Mouse (Mus musculus) stomach, embryonic 15.5 days (tissue): ENCODE data around the gene Aldh1l1. TPM values are rescaled to one million over a fixed set of nuclear protein-coding genes. Genes with fewer than 3 reads are reported as not detected.
"Not testable (repeated sequence)": the region's sequence is repeated elsewhere in the genome, so short reads cannot be mapped to it uniquely, and the experiment has no call there.

Experiments used
- ATAC-seq: fragments of 200-750 bp; cut with Nextera tagmentation; 2 replicates; pipeline ENCODE4 v1.8.0; 2017; ENCODE audit warnings: low read depth, moderate number of reproducible peaks, moderate TSS enrichment; ENCODE audit not compliant: insufficient read depth, low FRiP score
- H3K27ac ChIP-seq: fragments of 300-500 bp; sonication (generic); 2 replicates; pipeline ENCODE4 v1.5.1; 2015; ENCODE audit warnings: mild to moderate bottlenecking, inconsistent platforms
- H3K27me3 ChIP-seq: fragments of 300-500 bp; sonication (generic); replicated peaks from 2 replicates; pipeline ENCODE4 v1.6.1; 2015; ENCODE audit warnings: inconsistent platforms
- H3K36me3 ChIP-seq: fragments of 300-500 bp; sonication (generic); 2 replicates; pipeline ENCODE4 v1.6.1; 2015; ENCODE audit warnings: inconsistent platforms
- H3K4me1 ChIP-seq: fragments of 300-500 bp; sonication (generic); 2 replicates; pipeline ENCODE4 v1.6.1; 2015; ENCODE audit warnings: inconsistent platforms
- H3K4me2 ChIP-seq: fragments of 300-500 bp; sonication (generic); 2 replicates; pipeline ENCODE4 v1.6.1; 2015; ENCODE audit warnings: mild to moderate bottlenecking, inconsistent platforms
- H3K4me3 ChIP-seq: fragments of 300-500 bp; sonication (generic); replicated peaks from 2 replicates; pipeline ENCODE4 v1.5.1; 2015; ENCODE audit warnings: inconsistent platforms
- H3K9ac ChIP-seq: fragments of 300-500 bp; sonication (generic); 2 replicates; pipeline ENCODE4 v1.6.1; 2015; ENCODE audit warnings: inconsistent platforms
- H3K9me3 ChIP-seq: fragments of 300-500 bp; sonication (generic); 2 replicates; pipeline ENCODE4 v1.6.1; 2016; ENCODE audit warnings: inconsistent platforms
- WGBS: fragments of 180-500 bp; shearing (Covaris S2); methylation state at CpG from one replicate; pipeline ENCODE4 v1.1.7; 2015; 5-methylcytosine and 5-hydroxymethylcytosine counted together
- polyA plus RNA-seq: library from polyadenylated mRNA; unstranded; fragments of >200 nt; fragmentation: Nextera tagmentation; extraction: Ambion mirVana; gene quantifications from 2 replicates; pipeline ENCODE4 v1.2.1, GENCODE M21; 2015

Gene Aldh1l1
- polyA plus RNA-seq, 1 experiment from 2014 or later = 10.1 TPM

- no peaks in the 10 kb centered on the region for H3K27me3 ChIP-seq
- H3K4me3 ChIP-seq = no peak overlapping the region
- no peak overlapping the region for H3K9ac ChIP-seq
- peaks cover 3% of the 10 kb centered on the region; the same call in 1 of the 2 replicates for H3K4me1 ChIP-seq
- no peak overlapping the region for H3K27ac ChIP-seq
- H3K36me3 ChIP-seq = no peaks in the 10 kb centered on the region
- no peak for ATAC-seq
- H3K9me3 ChIP-seq = no peaks in the 10 kb centered on the region
- H3K4me2 ChIP-seq = no peak overlapping the region
- WGBS = 83% methylated on average over 7 of the region's 7 CpGs
Observed at GRCm38 (mm10) chr6:90625207-90625994, 139.2 kb downstream of the Aldh1l1 start.

- Histone ChIP-seq H3K9ac (no peak overlapping the region), H3K9me3 (no peaks in the 10 kb centered on the region), H3K4me1 (peaks cover 3% of the 10 kb centered on the region; the same call in 1 of the 2 replicates), H3K4me2 (no peak overlapping the region), H3K4me3 (no peak overlapping the region), H3K27ac (no peak overlapping the region), H3K27me3 (no peaks in the 10 kb centered on the region), H3K36me3 (no peaks in the 10 kb centered on the region)
- ATAC-seq = no peak
- WGBS = 82% methylated on average over 4 of the region's 4 CpGs
Observed at GRCm38 (mm10) chr6:90627556-90627955, 141.3 kb downstream of the Aldh1l1 start.

- no peaks in the 10 kb centered on the region for H3K9me3 ChIP-seq
- WGBS = 77% methylated on average over 6 of the region's 6 CpGs
Observed at GRCm38 (mm10) chr6:90629506-90629905, 143.3 kb downstream of the Aldh1l1 start.

GRCm38 (mm10) chr6:90630427-90630826, 144.2 kb downstream of the Aldh1l1 start:
- Histone ChIP-seq H3K4me3 (no peak overlapping the region), H3K27ac (no peak overlapping the region), H3K9ac (no peak overlapping the region), H3K4me1 (no peaks in the 10 kb centered on the region), H3K27me3 (no peaks in the 10 kb centered on the region), H3K9me3 (no peaks in the 10 kb centered on the region), H3K4me2 (no peak overlapping the region), H3K36me3 (no peaks in the 10 kb centered on the region)
- WGBS = 87% methylated on average over 7 of the region's 7 CpGs
- no peak for ATAC-seq

More at GRCm38 (mm10) chr6:90629506-90629905, 143.3 kb downstream of the Aldh1l1 start:
- Histone ChIP-seq H3K27ac (no peak overlapping the region), H3K27me3 (no peaks in the 10 kb centered on the region), H3K4me2 (no peak overlapping the region), H3K4me3 (no peak overlapping the region), H3K9ac (no peak overlapping the region), H3K36me3 (no peaks in the 10 kb centered on the region), H3K4me1 (no peaks in the 10 kb centered on the region)
- ATAC-seq = no peak

- ATAC-seq, H3K9ac ChIP-seq, H3K4me3 ChIP-seq, H3K4me2 ChIP-seq, H3K36me3 ChIP-seq, H3K27me3 ChIP-seq, H3K9me3 ChIP-seq, H3K4me1 ChIP-seq, H3K27ac ChIP-seq: not testable (repeated sequence)
- WGBS = 77% methylated on average over 3 of the region's 3 CpGs
Observed at GRCm38 (mm10) chr6:90632526-90632925, 146.3 kb downstream of the Aldh1l1 start.

- no peaks in the 10 kb centered on the region for H3K9me3 ChIP-seq
- WGBS = 27% methylated on average over 4 of the region's 4 CpGs
- no peak overlapping the region for H3K27ac ChIP-seq
- H3K4me3 ChIP-seq = no peak overlapping the region
- no peak overlapping the region for H3K9ac ChIP-seq
- ATAC-seq = no peak
- H3K4me2 ChIP-seq = no peak overlapping the region
- H3K27me3 ChIP-seq = no peaks in the 10 kb centered on the region
- 0 out of 2 replicates have a peak, but pooled peaks cover 3% of the 10 kb centered on the region for H3K36me3 ChIP-seq
- no peaks in the 10 kb centered on the region for H3K4me1 ChIP-seq
Observed at GRCm38 (mm10) chr6:90635081-90635480, 148.9 kb downstream of the Aldh1l1 start.

- H3K4me3 ChIP-seq = no peak overlapping the region
- H3K27ac ChIP-seq = no peak overlapping the region
- H3K9ac ChIP-seq = no peak overlapping the region
- H3K4me1 ChIP-seq = no peaks in the 10 kb centered on the region
- H3K36me3 ChIP-seq = 0 out of 2 replicates have a peak, but pooled peaks cover 3% of the 10 kb centered on the region
- WGBS = 46% methylated on average over 3 of the region's 3 CpGs
- H3K27me3 ChIP-seq = no peaks in the 10 kb centered on the region
- H3K9me3 ChIP-seq = no peaks in the 10 kb centered on the region
- no peak for ATAC-seq
- no peak overlapping the region for H3K4me2 ChIP-seq
Observed at GRCm38 (mm10) chr6:90635611-90636010, 149.4 kb downstream of the Aldh1l1 start.

- H3K4me2 ChIP-seq = no peak overlapping the region
- H3K27ac ChIP-seq = no peak overlapping the region
- 0 out of 2 replicates have a peak, but pooled peaks cover 3% of the 10 kb centered on the region for H3K36me3 ChIP-seq
- H3K9ac ChIP-seq = no peak overlapping the region
- H3K4me1 ChIP-seq = no peaks in the 10 kb centered on the region
- H3K9me3 ChIP-seq = no peaks in the 10 kb centered on the region
- ATAC-seq = no peak
- 85% methylated on average over 3 of the region's 3 CpGs for WGBS
- H3K4me3 ChIP-seq = no peak overlapping the region
- no peaks in the 10 kb centered on the region for H3K27me3 ChIP-seq
Observed at GRCm38 (mm10) chr6:90643057-90643456, 156.8 kb downstream of the Aldh1l1 start.

- Histone ChIP-seq H3K4me2 (no peak overlapping the region), H3K4me1 (no peaks in the 10 kb centered on the region), H3K27ac (no peak overlapping the region), H3K36me3 (no peaks in the 10 kb centered on the region), H3K4me3 (no peak overlapping the region), H3K9me3 (no peaks in the 10 kb centered on the region), H3K9ac (no peak overlapping the region), H3K27me3 (no peaks in the 10 kb centered on the region)
- WGBS = 77% methylated on average over 4 of the region's 4 CpGs
- ATAC-seq = no peak
Observed at GRCm38 (mm10) chr6:90644965-90645364, 158.7 kb downstream of the Aldh1l1 start.

GRCm38 (mm10) chr6:90648391-90648790, 162.2 kb downstream of the Aldh1l1 start:
- Histone ChIP-seq H3K4me2 (no peak overlapping the region), H3K27me3 (no peaks in the 10 kb centered on the region), H3K27ac (no peak overlapping the region), H3K4me3 (no peak overlapping the region), H3K4me1 (no peaks in the 10 kb centered on the region), H3K36me3 (no peaks in the 10 kb centered on the region), H3K9me3 (no peaks in the 10 kb centered on the region), H3K9ac (no peak overlapping the region)
- no peak for ATAC-seq
- WGBS = 93% methylated on average over 6 of the region's 6 CpGs

GRCm38 (mm10) chr6:90649279-90649678, 163.1 kb downstream of the Aldh1l1 start:
- H3K36me3 ChIP-seq = no peaks in the 10 kb centered on the region
- no peak for ATAC-seq
- H3K9ac ChIP-seq = no peak overlapping the region
- no peaks in the 10 kb centered on the region for H3K27me3 ChIP-seq
- H3K4me2 ChIP-seq = no peak overlapping the region
- 56% methylated on average over 4 of the region's 4 CpGs for WGBS
- no peak overlapping the region for H3K27ac ChIP-seq
- H3K9me3 ChIP-seq = no peaks in the 10 kb centered on the region
- no peak overlapping the region for H3K4me3 ChIP-seq
- H3K4me1 ChIP-seq = no peaks in the 10 kb centered on the region
